Mouse (Mus musculus): ENCODE results near the gene Mamdc4.

Mamdc4 gene

GRCm38 (mm10) chr2:25582466-25583119 lies 7.9 kb upstream of the Mamdc4 start:
- DNase-seq (ENCODE audit: low read depth, low spot score): peak; percentile 11

- no peak for DNase-seq (ENCODE audit: low read depth, low spot score)
Observed at GRCm38 (mm10) chr2:25581901-25582301, 7.3 kb upstream of the Mamdc4 start.

GRCm38 (mm10) chr2:25581294-25581864 lies 6.7 kb upstream of the Mamdc4 start, which contains the start of gene Ajm1:
Gene Ajm1 (minus strand): TSS chr2:25581757.
- peak; percentile 87 for DNase-seq (ENCODE audit: low read depth, low spot score)

- DNase-seq (ENCODE audit: low read depth, low spot score): peak; percentile 26
Observed at GRCm38 (mm10) chr2:25580621-25581101, 6.0 kb upstream of the Mamdc4 start.

GRCm38 (mm10) chr2:25579737-25580460 lies 5.3 kb upstream of the Mamdc4 start:
- DNase-seq (ENCODE audit: low read depth, low spot score): peak; percentile 85

DNA sequence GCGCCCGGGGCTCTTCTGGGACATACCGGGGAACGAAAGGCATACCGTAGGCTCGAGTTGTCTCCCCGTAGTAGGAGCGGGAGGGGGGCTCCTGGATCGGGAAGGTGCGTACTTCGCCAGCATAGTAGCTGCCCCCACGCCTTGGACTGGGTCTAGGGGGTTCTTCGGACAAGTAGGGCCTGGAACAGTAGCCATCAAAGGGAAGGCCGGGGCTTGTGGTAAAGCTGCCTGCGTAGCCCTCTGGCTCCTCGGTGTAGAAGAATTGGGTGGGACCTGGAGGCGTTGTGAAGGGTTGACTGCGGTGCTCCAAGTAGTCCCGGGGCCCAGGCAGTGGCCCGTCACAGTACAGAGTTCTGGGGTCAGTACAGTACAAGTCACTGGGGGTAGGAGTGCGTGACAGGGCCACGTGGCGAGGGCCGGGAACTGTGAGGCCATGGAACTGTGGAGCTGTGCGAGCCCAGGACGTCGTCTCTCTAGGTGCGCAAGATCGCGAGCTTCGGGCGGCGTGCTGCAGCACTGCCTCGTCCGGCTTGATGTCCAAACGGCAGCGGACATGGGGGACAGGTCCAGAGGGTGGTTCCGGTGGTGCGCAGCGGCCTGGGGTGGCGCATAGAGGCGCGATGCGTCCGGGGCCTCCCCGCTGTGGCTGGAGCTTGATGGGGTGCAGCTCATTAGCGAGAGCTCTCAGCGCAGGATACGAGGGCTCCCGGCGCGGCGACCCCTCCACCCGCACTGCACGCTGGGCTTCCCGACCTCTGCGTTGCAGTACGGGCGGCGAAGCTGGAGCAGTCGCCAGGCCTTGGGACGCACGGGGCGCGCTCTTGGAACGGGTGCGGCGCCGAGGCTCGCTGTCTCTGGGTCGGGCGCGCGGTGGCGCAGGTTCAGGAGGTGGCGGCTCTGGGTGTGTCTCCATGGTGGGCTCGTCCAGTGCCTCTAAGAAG lies 4.4 kb upstream of the Mamdc4 start:
- peak; percentile 40 for DNase-seq (ENCODE audit: low read depth, low spot score)

GRCm38 (mm10) chr2:25577951-25578795 lies 3.5 kb upstream of the Mamdc4 start:
- peak; percentile 50 for DNase-seq (ENCODE audit: low read depth, low spot score)

- peak; percentile 66 for DNase-seq (ENCODE audit: low read depth, low spot score)
Observed at GRCm38 (mm10) chr2:25576965-25577891, 2.6 kb upstream of the Mamdc4 start.

GRCm38 (mm10) chr2:25576028-25576850 lies 1.6 kb upstream of the Mamdc4 start:
- DNase-seq (ENCODE audit: low read depth, low spot score): no peak

- peak; percentile 60 for DNase-seq (ENCODE audit: low read depth, low spot score)
Observed at GRCm38 (mm10) chr2:25575432-25576027, 885 bp upstream of the Mamdc4 start.

GRCm38 (mm10) chr2:25574136-25574535 lies 509 bp downstream of the Mamdc4 start:
- DNase-seq (ENCODE audit: low read depth, low spot score): no peak

- no peak for DNase-seq (ENCODE audit: low read depth, low spot score)
Observed at GRCm38 (mm10) chr2:25573068-25573467, 1.6 kb downstream of the Mamdc4 start.

- no peak for DNase-seq (ENCODE audit: low read depth, low spot score)
Observed at GRCm38 (mm10) chr2:25571221-25571620, 3.4 kb downstream of the Mamdc4 start.

- no peak for DNase-seq (ENCODE audit: low read depth, low spot score)
Observed at GRCm38 (mm10) chr2:25569323-25569722, 5.3 kb downstream of the Mamdc4 start.

DNA sequence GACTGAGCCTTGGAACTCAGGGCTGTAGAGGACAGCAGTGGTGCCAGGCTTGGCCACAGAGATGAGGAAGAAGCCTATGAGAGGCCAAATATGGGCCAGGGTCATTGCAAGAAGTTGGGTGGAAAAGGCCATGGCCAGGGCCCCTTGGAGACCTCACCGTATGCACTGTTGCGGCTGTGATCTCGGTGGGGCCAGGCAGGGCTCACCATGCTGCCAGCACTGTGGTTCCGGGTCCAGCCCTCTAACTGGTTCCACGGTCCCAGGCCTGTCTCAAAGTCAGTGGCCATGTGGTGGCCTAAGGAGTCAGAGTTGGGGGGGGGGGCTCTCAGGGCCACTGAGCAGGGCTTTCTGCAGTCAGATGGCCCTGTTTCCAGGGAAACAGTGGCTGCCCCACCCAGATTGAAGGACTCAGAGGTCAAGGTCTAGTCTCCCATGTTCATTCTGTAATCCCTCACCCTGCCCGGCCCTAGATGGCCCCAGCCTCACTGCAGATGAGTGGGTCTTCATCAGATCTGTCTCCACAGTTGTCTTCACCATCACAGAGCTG lies 6.1 kb downstream of the Mamdc4 start:
- no peak for DNase-seq (ENCODE audit: low read depth, low spot score)

GRCm38 (mm10) chr2:25566558-25566957 lies 8.1 kb downstream of the Mamdc4 start:
- DNase-seq (ENCODE audit: low read depth, low spot score): no peak

GRCm38 (mm10) chr2:25565741-25566140 lies 8.9 kb downstream of the Mamdc4 start:
- DNase-seq (ENCODE audit: low read depth, low spot score): no peak

DNA sequence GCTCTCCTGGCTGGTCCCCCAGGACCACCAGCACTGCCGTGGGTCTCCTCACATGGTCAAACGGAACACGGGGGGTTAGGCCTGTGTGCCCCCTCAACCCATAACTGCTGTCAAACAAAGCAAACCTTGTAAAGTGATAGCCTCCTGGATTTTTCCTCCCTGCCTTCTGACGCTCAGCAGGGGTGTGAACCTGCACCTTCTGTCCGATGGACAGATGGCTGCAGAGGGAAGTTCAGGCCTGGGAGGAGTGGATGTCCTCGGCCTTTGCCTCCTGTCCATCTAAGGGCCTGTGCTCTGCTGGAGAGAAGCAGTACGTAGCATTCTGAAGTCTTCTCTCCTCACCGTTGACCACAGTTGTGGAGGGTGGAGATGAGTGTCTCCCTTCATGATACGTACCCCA lies 12.7 kb downstream of the Mamdc4 start:
- no peak for DNase-seq (ENCODE audit: low read depth, low spot score)
